ENCODE assay signal across 1 mouse cellular context in genomic region chr11:106789649-106790048, GRCm38 (mm10).
TF ChIP-seq lines count a peak whose summit lies in the region.

No protein-coding gene starts in this region.

TF ChIP-seq in CH12.LX, 34 proteins besides CTCF, POLR2A, EP300 and RAD21:
- TF ChIP-seq MAFK (IDR thresholded peaks at IDR 0.05; ENCODE audit: insufficient replicate concordance, low read length): no peak
- TF ChIP-seq GABPA (IDR thresholded peaks at IDR 0.05; ENCODE audit: insufficient replicate concordance, low read depth, low read length): no peak
